Mouse (Mus musculus) lung, adult 18-20 months (tissue): ENCODE data around the gene Sema5b.
A peak's percentile ranks its signal among the peaks of the same experiment; 100 is the strongest.

ENCODE experiments used
- DNase-seq, 2 experiments: peaks; one replicate each; pipeline ENCODE4 v3.0.0; 2022; ENCODE audit warnings: mixed read lengths in 2 of 2

Gene Sema5b

GRCm38 (mm10) chr16:35541117-35541641 lies at the start of gene Sema5b:
Sema5b (plus strand) TSS chr16:35541145.
- DNase-seq = no peak

- no peak for DNase-seq
These were observed 40.6 kb upstream of the Sema5b start for GRCm38 (mm10) chr16:35500342-35500741.

GRCm38 (mm10) chr16:35501106-35501760 lies 39.7 kb upstream of the Sema5b start:
- DNase-seq = peak in 1 of 2 experiments; percentile 7

GRCm38 (mm10) chr16:35502456-35502855 lies 38.5 kb upstream of the Sema5b start:
- no peak for DNase-seq

- no peak for DNase-seq
These were observed 36.7 kb upstream of the Sema5b start for GRCm38 (mm10) chr16:35504266-35504665.

- DNase-seq = no peak
These were observed 35.2 kb upstream of the Sema5b start for GRCm38 (mm10) chr16:35505786-35506185.

- no peak for DNase-seq
These were observed 32.4 kb upstream of the Sema5b start for GRCm38 (mm10) chr16:35508581-35508980.

GRCm38 (mm10) chr16:35509331-35510070 lies 31.4 kb upstream of the Sema5b start:
- DNase-seq = no peak

GRCm38 (mm10) chr16:35515977-35516612 lies 24.9 kb upstream of the Sema5b start:
- peak; percentile 49 to 57 for DNase-seq

GRCm38 (mm10) chr16:35517976-35518951 lies 22.7 kb upstream of the Sema5b start:
- peak; percentile 50 to 57 for DNase-seq

- DNase-seq = no peak
These were observed 21.7 kb upstream of the Sema5b start for GRCm38 (mm10) chr16:35519245-35519644.

GRCm38 (mm10) chr16:35524200-35524599 lies 16.7 kb upstream of the Sema5b start:
- DNase-seq = no peak

GRCm38 (mm10) chr16:35534630-35535029 lies 6.3 kb upstream of the Sema5b start:
- DNase-seq = no peak

- DNase-seq = no peak
These were observed 3.3 kb upstream of the Sema5b start for GRCm38 (mm10) chr16:35537651-35538050.

GRCm38 (mm10) chr16:35539041-35539440 lies 1.9 kb upstream of the Sema5b start:
- DNase-seq = no peak

GRCm38 (mm10) chr16:35540333-35541116 lies 420 bp upstream of the Sema5b start:
- DNase-seq = peak in 1 of 2 experiments; percentile 28

GRCm38 (mm10) chr16:35541661-35542420 lies 896 bp downstream of the Sema5b start:
- DNase-seq = no peak

GRCm38 (mm10) chr16:35542421-35542780 lies 1.5 kb downstream of the Sema5b start:
- no peak for DNase-seq

GRCm38 (mm10) chr16:35545723-35546122 lies 4.8 kb downstream of the Sema5b start:
- no peak for DNase-seq

GRCm38 (mm10) chr16:35547966-35548365 lies 7.0 kb downstream of the Sema5b start:
- DNase-seq = no peak

GRCm38 (mm10) chr16:35549354-35549753 lies 8.4 kb downstream of the Sema5b start:
- DNase-seq = no peak
